Comparison of ENCODE assay signal across 8 mouse cellular contexts in genomic region chr17:25272951-25273705, GRCm38 (mm10). TPM values are rescaled to one million over a fixed set of nuclear protein-coding genes. Genes with fewer than 3 reads are reported as not detected.
DNase-seq lines count a peak whose midpoint lies in the region; ATAC-seq lines count a peak whose summit lies in the region.

No protein-coding gene starts in this region.

- peak overlapping the region; percentile 99 for H3K27ac ChIP-seq in forebrain, embryonic 16.5 days (ENCODE audit: low read length)
- H3K27ac ChIP-seq in hindbrain, embryonic 15.5 days (replicated peaks) = peak overlapping the region; percentile 98

- WGBS in forebrain, embryonic 16.5 days = under 1% methylated on average over 83 of the region's 92 CpGs
- under 1% methylated on average over 79 of the region's 92 CpGs for WGBS in hindbrain, embryonic 15.5 days

- peak overlapping the region; percentile 100 for H3K4me3 ChIP-seq in forebrain, embryonic 16.5 days (replicated peaks; ENCODE audit: low read length)
- H3K4me3 ChIP-seq in hindbrain, embryonic 15.5 days = peak overlapping the region; percentile 92

- peaks cover 5% of the 10 kb centered on the region; the same call in 1 of the 2 replicates for H3K36me3 ChIP-seq in forebrain, embryonic 16.5 days (ENCODE audit: control insufficient read depth, insufficient read depth)
- H3K36me3 ChIP-seq in hindbrain, embryonic 15.5 days = peaks cover 9% of the 10 kb centered on the region

- peak; percentile 92 for ATAC-seq in forebrain, embryonic 16.5 days
- peak; percentile 92 for ATAC-seq in hindbrain, embryonic 15.5 days (ENCODE audit: low FRiP score, low read depth)

- no peaks in the 10 kb centered on the region for H3K9me3 ChIP-seq in forebrain, embryonic 16.5 days (ENCODE audit: control insufficient read depth, low read length)
- no peaks in the 10 kb centered on the region for H3K9me3 ChIP-seq in hindbrain, embryonic 15.5 days

- peak overlapping the region; percentile 99 for H3K4me2 ChIP-seq in forebrain, embryonic 16.5 days (ENCODE audit: low read length)
- peak overlapping the region; percentile 87 for H3K4me2 ChIP-seq in hindbrain, embryonic 15.5 days

- H3K27me3 ChIP-seq in forebrain, embryonic 16.5 days (replicated peaks; ENCODE audit: control insufficient read depth, insufficient read depth, low read length) = no peaks in the 10 kb centered on the region
- H3K27me3 ChIP-seq in hindbrain, embryonic 15.5 days = no peaks in the 10 kb centered on the region

- H3K9ac ChIP-seq in forebrain, embryonic 16.5 days (replicated peaks; ENCODE audit: low read depth, low read length) = peak overlapping the region; percentile 99
- H3K9ac ChIP-seq in hindbrain, embryonic 15.5 days = peak overlapping the region; percentile 92

- H3K4me1 ChIP-seq in forebrain, embryonic 16.5 days (replicated peaks; ENCODE audit: control insufficient read depth, insufficient read depth, low read length) = peaks cover 34% of the 10 kb centered on the region
- peaks cover 35% of the 10 kb centered on the region for H3K4me1 ChIP-seq in hindbrain, embryonic 15.5 days (replicated peaks)

- peak; percentile 94 for DNase-seq in R1 (ENCODE audit: low read depth, low spot score)
- peak; percentile 75 to 92 for DNase-seq in cerebellum, adult 18-20 months
- DNase-seq in left cerebral cortex, adult 18-20 months (ENCODE audit: low spot score in 2 of 2) = peak; percentile 80 to 86
- DNase-seq in lung, postnatal 36 days = peak; percentile 92
- DNase-seq in retina, postnatal 7 days (ENCODE audit: low read depth, low spot score) = peak; percentile 40
- DNase-seq in urinary bladder, postnatal 14 days (ENCODE audit: low spot score) = peak; percentile 89

RNA-seq across cellular contexts. Expression of gene Ube2i, which starts 1.3 kb away (rescaled TPM):
- 635 and 668 TPM in 2 replicates for polyA plus RNA-seq in forebrain, embryonic 16.5 days (2015; fragmentation: Nextera tagmentation; extraction: Ambion mirVana)
- polyA plus RNA-seq in hindbrain, embryonic 15.5 days (2015; fragmentation: Nextera tagmentation; extraction: Ambion mirVana) = 447 and 462 TPM in 2 replicates
- 100 to 1,000 TPM; 218 to 227 TPM for total RNA-seq in left cerebral cortex, adult 18-20 months (2021)

RNA-seq across cellular contexts. Expression of gene Baiap3, which starts 17.0 kb away (rescaled TPM):
- polyA plus RNA-seq in forebrain, embryonic 16.5 days (2015; fragmentation: Nextera tagmentation; extraction: Ambion mirVana) = 7.9 and 22.5 TPM in 2 replicates
- polyA plus RNA-seq in hindbrain, embryonic 15.5 days (2015; fragmentation: Nextera tagmentation; extraction: Ambion mirVana) = 19.6 and 20.4 TPM in 2 replicates
- 10 to 100 TPM; 17.5 to 18.7 TPM for total RNA-seq in left cerebral cortex, adult 18-20 months (2021)

RNA-seq across cellular contexts. Expression of gene Prss34, which starts 25.1 kb away (rescaled TPM):
- polyA plus RNA-seq in forebrain, embryonic 16.5 days (2015; fragmentation: Nextera tagmentation; extraction: Ambion mirVana) = not detected in 2 replicates
- 0.13 TPM in 1 of 2 replicates, not detected in the other for polyA plus RNA-seq in hindbrain, embryonic 15.5 days (2015; fragmentation: Nextera tagmentation; extraction: Ambion mirVana)
- total RNA-seq in left cerebral cortex, adult 18-20 months (2021) = not detected

RNA-seq across cellular contexts. Expression of gene Tsr3, which starts 33.2 kb away (rescaled TPM):
- 62.2 and 62.9 TPM in 2 replicates for polyA plus RNA-seq in forebrain, embryonic 16.5 days (2015; fragmentation: Nextera tagmentation; extraction: Ambion mirVana)
- polyA plus RNA-seq in hindbrain, embryonic 15.5 days (2015; fragmentation: Nextera tagmentation; extraction: Ambion mirVana) = 60.2 and 61.4 TPM in 2 replicates
- 10 to 100 TPM; 21.0 to 24.3 TPM for total RNA-seq in left cerebral cortex, adult 18-20 months (2021)

RNA-seq across cellular contexts. Expression of gene Gnptg, which starts 33.2 kb away (rescaled TPM):
- polyA plus RNA-seq in forebrain, embryonic 16.5 days (2015; fragmentation: Nextera tagmentation; extraction: Ambion mirVana) = 83.8 and 99.9 TPM in 2 replicates
- 104 and 107 TPM in 2 replicates for polyA plus RNA-seq in hindbrain, embryonic 15.5 days (2015; fragmentation: Nextera tagmentation; extraction: Ambion mirVana)
- total RNA-seq in left cerebral cortex, adult 18-20 months (2021) = 10 to 100 TPM; 74.7 to 77.3 TPM

Comparison
In these comparisons a context has a peak if more than half of its experiments do, and no peak if none do; other contexts are left out.
1. Peak in every context shown above with its lines: DNase-seq, ATAC-seq, H3K4me3 ChIP-seq and H3K27ac ChIP-seq.
2. DNase-seq: peak in every context shown above with its lines; median percentile 94 in R1; 92 in lung, postnatal 36 days; 89 in urinary bladder, postnatal 14 days; 84 in cerebellum, adult 18-20 months; 83 in left cerebral cortex, adult 18-20 months; 40 in retina, postnatal 7 days.